Mouse (Mus musculus) gastrocnemius, adult 8-10 months (tissue): ENCODE measurements at regions not wholly inside any gene's neighbourhood (a gene's known extent, or its start where the extent isn't known, plus 50 kb on each side); places are given as distances from the start of the nearest gene placed in this dataset.

Experiments used
- DNase-seq, 2 experiments: peaks; one replicate each; pipeline ENCODE4 v3.0.0; 2022; ENCODE audit warnings: low spot score in 2 of 2

- no peak for DNase-seq
Measured at GRCm38 (mm10) chr4:56686141-56686540, 53.7 kb upstream of the Gm26657 start.

- DNase-seq: no peak
Measured at GRCm38 (mm10) chr4:56685696-56686095, 54.2 kb upstream of the Gm26657 start.

GRCm38 (mm10) chr4:56685123-56685522, 54.7 kb upstream of the Gm26657 start:
- peak; percentile 76 to 78 for DNase-seq

GRCm38 (mm10) chr4:56684031-56684430, 55.8 kb upstream of the Gm26657 start:
- no peak for DNase-seq

GRCm38 (mm10) chr4:56681121-56681520, 58.7 kb upstream of the Gm26657 start:
- DNase-seq: no peak

GRCm38 (mm10) chr4:56673868-56674267, 66.0 kb upstream of the Gm26657 start:
- DNase-seq: no peak

GRCm38 (mm10) chr4:56664921-56665320, 74.9 kb upstream of the Gm26657 start:
- no peak for DNase-seq

- no peak for DNase-seq
Measured at GRCm38 (mm10) chr4:56661816-56662215, 78.1 kb upstream of the Gm26657 start.

GRCm38 (mm10) chr4:56657046-56657445, 82.8 kb upstream of the Gm26657 start:
- DNase-seq: no peak

- no peak for DNase-seq
Measured at GRCm38 (mm10) chr4:56654327-56654726, 85.5 kb upstream of the Gm26657 start.

- no peak for DNase-seq
Measured at GRCm38 (mm10) chr4:56652819-56653218, 87.1 kb upstream of the Gm26657 start.

- no peak for DNase-seq
Measured at GRCm38 (mm10) chr4:56649731-56650130, 90.1 kb upstream of the Gm26657 start.

- peak in 1 of 2 experiments; percentile 17 for DNase-seq
Measured at GRCm38 (mm10) chr4:56643999-56644962, 95.6 kb upstream of the Gm26657 start.

- no peak for DNase-seq
Measured at GRCm38 (mm10) chr4:56643491-56643890, 96.4 kb upstream of the Gm26657 start.

- no peak for DNase-seq
Measured at GRCm38 (mm10) chr4:56639709-56640108, 100.2 kb upstream of the Gm26657 start.

- DNase-seq: no peak
Measured at GRCm38 (mm10) chr4:56638704-56639478, 101.0 kb upstream of the Gm26657 start.

- no peak for DNase-seq
Measured at GRCm38 (mm10) chr4:56636265-56636664, 103.6 kb upstream of the Gm26657 start.

- no peak for DNase-seq
Measured at GRCm38 (mm10) chr4:56633528-56633927, 106.3 kb upstream of the Gm26657 start.

- DNase-seq: no peak
Measured at GRCm38 (mm10) chr4:56630251-56630650, 109.6 kb upstream of the Gm26657 start.

- no peak for DNase-seq
Measured at GRCm38 (mm10) chr4:56627206-56627605, 112.7 kb upstream of the Gm26657 start.

- no peak for DNase-seq
Measured at GRCm38 (mm10) chr4:56621782-56622181, 118.1 kb upstream of the Gm26657 start.

- DNase-seq: no peak
Measured at GRCm38 (mm10) chr4:56621356-56621755, 118.5 kb upstream of the Gm26657 start.
